Mouse (Mus musculus) activated CD4-positive, CD25-positive, alpha-beta regulatory T cell, adult 4 months (primary cell): Measurements from ENCODE around the gene Nlrp4e. TPM values are rescaled to one million over a fixed set of nuclear protein-coding genes. Genes with fewer than 3 reads are reported as not detected.
"Not testable (repeated sequence)": the region's sequence is repeated elsewhere in the genome, so short reads cannot be mapped to it uniquely, and the experiment has no call there.

Experiments
- ATAC-seq: one replicate; pipeline ENCODE4 v1.8.0; 2017
- polyA plus RNA-seq, 2 experiments: library from polyadenylated mRNA; unstranded; fragments of 100-300 nt; shearing (Covaris generic); gene quantifications; one replicate each; pipeline ENCODE4 v1.2.1; 2017

Nlrp4e gene
- not detected for polyA plus RNA-seq

GRCm38 (mm10) chr7:23300892-23301291 is at the start of gene Nlrp4e:
Gene Nlrp4e, plus strand, starts transcription at chr7:23301192.
- not testable (repeated sequence) for ATAC-seq

GRCm38 (mm10) chr7:23251582-23251981 is 49.4 kb upstream of the Nlrp4e start, which contains the start of gene Vmn1r166:
Gene Vmn1r166, minus strand, starts transcription at chr7:23251682.
- ATAC-seq = not testable (repeated sequence)

- ATAC-seq = not testable (repeated sequence)
Observed at GRCm38 (mm10) chr7:23278800-23279199, 22.2 kb upstream of the Nlrp4e start, which contains the start of gene Gm6902. Gene Gm6902, minus strand, starts transcription at chr7:23278900.

GRCm38 (mm10) chr7:23358311-23358710 is 57.3 kb downstream of the Nlrp4e start:
- not testable (repeated sequence) for ATAC-seq

GRCm38 (mm10) chr7:23385589-23385988 is 84.6 kb downstream of the Nlrp4e start, which contains the start of gene Nlrp5:
Gene Nlrp5, plus strand, starts transcription at chr7:23385889.
- ATAC-seq = no peak

Other genes starting within 250 kb of the Nlrp4e start
- gene Vmn1r163, start 245.7 kb upstream of the Nlrp4e start, polyA plus RNA-seq = not detected
- gene Gm8720, start 233.7 kb upstream of the Nlrp4e start, polyA plus RNA-seq = not detected
- gene Gm10662, start 156.7 kb upstream of the Nlrp4e start, polyA plus RNA-seq = not detected
- gene Vmn1r165, start 83.9 kb upstream of the Nlrp4e start, polyA plus RNA-seq = not detected
- gene Vmn1r166, start 49.5 kb upstream of the Nlrp4e start, polyA plus RNA-seq = not detected
- under 1 TPM in 1 of 2 experiments, not detected in 1; 0.37 TPM for gene Gm6902, start 22.3 kb upstream of the Nlrp4e start, polyA plus RNA-seq
- not detected for gene Nlrp5, start 84.7 kb downstream of the Nlrp4e start, polyA plus RNA-seq
- not detected for gene Vmn1r167, start 206.0 kb downstream of the Nlrp4e start, polyA plus RNA-seq
- not detected for gene Vmn1r168, start 238.5 kb downstream of the Nlrp4e start, polyA plus RNA-seq